Mouse (Mus musculus) left cerebral cortex, postnatal 4 days (tissue): ENCODE data around the gene Orai3. TPM values are rescaled to one million over a fixed set of nuclear protein-coding genes. Genes with fewer than 3 reads are reported as not detected.

ENCODE experiments used
- DNase-seq: peaks from one replicate; pipeline ENCODE4 v3.0.0-alpha.2; 2022
- intact Hi-C: fragments of 180-260 bp; cut with DNase I; formaldehyde crosslinking; loops from one replicate; pipeline ENCODE4 v1.15.1; 2025
- total RNA-seq, 2 experiments: library from RNA; stranded (reverse); gene quantifications; 2 replicates each; pipeline ENCODE4 v1.2.3; 2021

Gene Orai3
- total RNA-seq, 2 experiments from 2014 or later = 14.2 to 15.1 TPM

DNA sequence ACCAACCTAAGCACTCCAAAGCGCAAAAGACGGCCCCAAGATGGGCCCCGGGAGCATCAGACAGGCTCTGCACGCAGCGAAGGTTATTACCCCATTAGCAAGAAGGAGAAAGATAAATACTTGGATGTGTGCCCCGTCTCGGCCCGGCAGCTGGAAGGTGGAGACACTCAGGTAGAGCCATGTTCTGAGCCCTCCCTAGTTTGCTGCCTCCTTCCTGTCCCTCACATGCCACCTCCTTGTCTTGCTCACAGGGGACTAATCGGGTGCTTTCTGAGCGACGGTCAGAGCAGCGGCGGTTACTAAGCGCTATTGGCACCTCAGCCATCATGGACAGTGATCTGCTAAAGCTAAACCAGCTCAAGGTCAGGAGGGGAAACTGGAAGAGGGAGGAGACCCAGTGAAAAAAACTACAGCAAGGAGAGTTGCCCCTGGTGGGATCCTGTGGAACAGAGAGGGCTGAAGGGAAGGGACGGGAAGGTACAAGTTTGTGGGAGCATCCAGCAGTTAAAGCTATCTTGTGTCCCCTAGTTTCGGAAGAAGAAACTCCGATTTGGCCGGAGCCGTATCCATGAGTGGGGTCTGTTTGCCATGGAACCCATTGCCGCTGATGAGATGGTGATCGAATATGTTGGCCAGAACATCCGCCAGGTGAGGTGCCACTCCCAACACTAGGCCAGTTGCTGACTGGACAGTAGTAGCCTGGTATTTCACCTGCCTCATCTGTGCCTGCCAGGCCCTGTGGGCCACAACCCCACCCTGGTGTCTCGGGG lies 27.6 kb downstream of the Orai3 start:
- intact Hi-C loops = no loop called here
- DNase-seq = no peak

DNA sequence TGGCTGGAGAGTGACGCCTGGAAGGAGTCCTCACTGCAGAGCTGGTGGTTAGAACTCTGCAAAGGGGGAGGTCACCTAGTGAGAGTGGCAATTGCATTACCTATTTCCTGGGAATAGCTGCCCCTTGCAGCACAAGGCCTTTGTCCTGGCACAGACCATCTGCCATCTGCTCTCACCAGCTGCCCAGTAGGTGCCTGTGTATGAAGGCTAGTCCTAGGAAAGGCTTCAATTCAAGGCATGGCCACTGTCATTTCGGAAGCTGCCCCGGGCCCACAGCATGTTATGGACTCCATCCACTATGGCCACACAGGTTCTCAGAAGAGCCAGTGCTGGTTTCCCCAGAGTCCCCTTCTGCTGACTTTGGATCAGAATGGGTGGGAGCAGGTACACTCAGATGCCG lies 29.0 kb downstream of the Orai3 start:
- peak; percentile 64 for DNase-seq
- intact Hi-C loops = no loop called here

DNA sequence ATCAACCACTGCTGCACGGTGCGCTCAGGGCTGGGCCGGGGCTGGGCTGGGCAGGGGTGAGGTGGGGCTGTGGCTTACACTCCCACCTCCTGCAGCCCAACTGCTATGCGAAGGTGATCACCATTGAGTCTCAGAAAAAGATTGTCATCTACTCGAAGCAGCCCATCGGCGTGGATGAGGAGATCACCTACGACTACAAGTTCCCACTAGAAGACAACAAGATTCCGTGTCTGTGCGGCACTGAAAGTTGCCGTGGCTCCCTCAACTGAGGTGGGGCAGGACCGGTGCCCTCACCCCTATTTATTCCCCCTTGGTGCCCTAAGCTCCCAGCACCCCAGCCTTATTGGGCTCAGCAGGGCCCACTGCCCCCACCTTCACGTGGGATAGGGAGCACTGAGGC lies 29.6 kb downstream of the Orai3 start:
- intact Hi-C loops = no loop called here
- DNase-seq = no peak

DNA sequence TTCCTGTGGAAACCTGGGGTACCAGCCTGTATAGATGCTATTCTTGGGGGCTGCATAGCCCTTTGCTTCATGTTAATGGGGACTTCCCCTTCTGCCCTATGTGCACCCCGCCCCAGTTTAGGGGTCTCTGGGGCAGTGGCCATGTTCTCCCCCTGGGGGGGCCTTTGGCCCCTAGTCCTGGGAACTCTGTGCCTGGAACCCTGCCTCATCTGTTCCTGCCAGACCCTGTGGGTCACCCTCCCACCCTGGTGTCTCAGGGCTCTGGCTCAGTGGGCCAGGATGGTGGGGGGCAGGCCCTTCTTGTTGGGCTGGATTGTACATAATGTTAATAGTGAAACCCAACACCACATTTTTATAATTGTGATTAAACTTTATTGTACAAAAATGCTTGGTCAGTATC lies 30.1 kb downstream of the Orai3 start:
- no peak for DNase-seq

DNA sequence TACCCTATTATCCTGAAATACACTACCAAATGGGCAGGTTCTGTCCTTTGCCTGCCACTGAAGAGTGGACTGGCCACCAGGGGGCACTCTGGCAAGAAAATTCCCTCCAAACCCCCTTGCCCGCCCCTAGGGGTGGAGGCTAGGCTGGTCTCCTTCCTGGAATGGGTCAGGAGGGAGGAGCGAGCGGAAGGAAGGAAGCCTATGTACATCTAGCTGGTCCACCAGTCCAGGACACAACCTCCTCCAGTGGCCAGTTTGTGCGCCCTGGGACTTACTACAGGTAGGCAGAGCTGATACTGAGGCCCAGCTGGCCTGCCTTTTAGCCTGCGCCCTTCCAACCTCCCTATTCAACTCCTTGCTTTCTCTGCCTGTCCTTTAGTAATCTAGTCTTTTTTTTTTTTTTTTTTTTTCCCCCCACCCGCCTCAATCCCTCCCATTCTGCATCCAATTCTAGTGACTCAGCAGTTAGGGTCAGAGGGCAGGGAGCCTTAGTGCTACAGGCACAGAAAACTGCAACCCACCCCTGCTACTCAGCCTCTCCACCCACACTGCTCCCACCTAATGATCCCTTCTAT lies 30.9 kb downstream of the Orai3 start, which contains the start of gene Hsd3b7:
TSS of gene Hsd3b7 (plus strand) at position 170 of the 575 bp plus-strand sequence.
- DNase-seq = peak; percentile 95
- intact Hi-C loops = no loop called here

More for the DNA sequence above, 30.1 kb downstream of the Orai3 start:
- intact Hi-C loops = no loop called here

DNA sequence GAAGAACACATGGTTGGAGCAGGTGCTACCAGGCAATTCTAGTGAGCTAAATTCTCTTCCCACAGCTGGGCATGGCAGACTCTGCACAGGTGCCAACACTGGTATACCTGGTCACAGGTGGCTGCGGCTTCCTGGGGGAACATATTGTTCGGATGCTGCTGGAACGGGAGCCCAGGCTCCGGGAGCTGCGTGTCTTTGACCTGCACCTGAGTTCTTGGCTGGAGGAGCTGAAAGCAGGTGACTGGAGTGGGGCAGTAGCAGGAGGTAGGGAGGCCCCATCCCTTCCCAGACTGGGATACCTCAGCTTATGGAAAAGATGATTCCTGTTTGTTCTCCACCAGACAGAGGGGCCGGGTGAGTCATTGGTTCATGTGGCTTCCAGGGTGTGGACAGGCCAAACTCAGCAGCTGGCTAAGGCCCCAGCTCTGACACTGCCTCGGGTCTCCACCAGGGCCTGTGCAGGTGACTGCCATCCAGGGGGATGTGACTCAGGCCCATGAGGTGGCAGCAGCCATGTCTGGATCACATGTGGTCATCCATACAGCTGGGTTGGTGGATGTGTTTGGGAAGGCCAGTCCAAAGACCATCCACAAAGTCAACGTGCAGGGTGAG lies 31.5 kb downstream of the Orai3 start:
- intact Hi-C loops = no loop called here
- no peak for DNase-seq

DNA sequence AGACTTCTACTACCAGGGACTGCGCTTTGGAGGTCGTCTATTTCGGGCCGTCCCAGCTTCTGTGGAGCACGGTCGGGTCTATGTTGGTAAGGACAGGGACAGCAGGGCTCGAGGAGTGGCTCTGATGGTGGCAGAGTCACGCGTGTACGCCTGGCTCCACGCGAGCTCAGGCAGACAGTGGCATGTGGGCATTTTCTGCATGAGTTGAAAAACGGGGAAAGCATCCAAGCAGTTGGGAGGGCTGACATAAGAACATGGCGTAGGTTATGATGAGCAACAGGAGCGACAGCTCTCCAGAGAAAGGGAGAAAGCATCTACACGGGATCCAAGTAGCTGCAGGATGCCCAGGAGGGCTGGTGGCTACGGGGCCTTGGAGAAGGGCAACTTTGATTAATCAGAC lies 32.7 kb downstream of the Orai3 start:
- intact Hi-C loops = no loop called here
- no peak for DNase-seq

DNA sequence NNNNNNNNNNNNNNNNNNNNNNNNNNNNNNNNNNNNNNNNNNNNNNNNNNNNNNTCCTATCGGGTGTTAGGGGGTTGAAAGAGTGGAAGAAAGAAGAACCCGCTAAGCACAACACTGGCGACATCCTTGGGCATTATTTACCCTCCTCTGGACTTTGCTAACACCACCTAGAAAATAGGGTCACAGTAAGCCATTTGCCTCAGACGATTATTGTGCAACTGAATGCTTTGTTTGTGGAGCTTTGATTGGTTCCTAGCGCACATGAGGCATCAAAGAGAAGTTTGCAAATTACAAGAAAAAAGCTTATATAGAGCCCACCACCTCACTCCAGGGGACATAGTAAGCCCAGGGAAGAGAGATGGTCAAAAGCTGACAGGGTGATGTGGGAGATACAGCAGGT lies 39.2 kb downstream of the Orai3 start:
- intact Hi-C loops = no loop called here
- DNase-seq = no peak

DNA sequence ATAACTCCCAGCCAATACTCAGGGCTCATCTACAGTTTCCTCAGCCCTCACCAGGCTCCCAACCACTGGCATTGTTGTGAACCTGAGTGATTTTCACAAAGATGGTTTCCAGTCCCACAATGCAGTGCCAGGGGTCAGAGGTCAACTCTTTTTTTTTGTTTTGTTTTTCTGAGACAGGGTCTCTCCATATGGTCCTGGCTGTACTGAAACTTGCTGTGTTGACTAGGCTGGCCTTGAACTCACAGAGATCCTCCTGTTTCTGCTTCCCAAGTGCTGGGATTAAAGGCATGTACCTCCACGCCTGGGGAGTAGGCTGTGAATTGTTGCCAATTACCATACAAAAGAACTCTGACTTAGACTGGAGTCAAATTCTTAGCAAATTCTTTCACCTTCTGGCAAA lies 40.2 kb downstream of the Orai3 start:
- intact Hi-C loops = no loop called here

DNA sequence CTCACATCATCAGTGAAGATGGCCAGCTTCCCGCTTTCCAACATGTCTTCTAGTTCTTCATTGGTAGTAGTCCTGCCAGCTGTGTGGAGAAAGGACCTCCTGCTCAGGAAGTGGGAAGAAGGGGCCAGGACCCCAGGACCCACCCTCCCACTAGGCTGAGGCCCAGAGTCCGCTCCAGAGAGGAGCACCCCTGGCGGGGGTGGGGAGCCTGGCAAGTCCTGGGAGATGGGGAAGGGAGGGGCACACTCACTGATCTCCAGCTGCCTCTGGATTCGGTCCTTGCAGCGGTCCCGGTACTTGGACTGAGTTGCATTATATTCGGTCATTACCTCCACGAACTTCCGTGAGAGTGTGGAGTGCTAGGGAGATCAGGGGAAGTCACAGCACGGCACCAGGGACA lies 41.0 kb downstream of the Orai3 start:
- DNase-seq = no peak
- intact Hi-C loops = no loop called here

More for the DNA sequence above, 40.2 kb downstream of the Orai3 start:
- DNase-seq = no peak

DNA sequence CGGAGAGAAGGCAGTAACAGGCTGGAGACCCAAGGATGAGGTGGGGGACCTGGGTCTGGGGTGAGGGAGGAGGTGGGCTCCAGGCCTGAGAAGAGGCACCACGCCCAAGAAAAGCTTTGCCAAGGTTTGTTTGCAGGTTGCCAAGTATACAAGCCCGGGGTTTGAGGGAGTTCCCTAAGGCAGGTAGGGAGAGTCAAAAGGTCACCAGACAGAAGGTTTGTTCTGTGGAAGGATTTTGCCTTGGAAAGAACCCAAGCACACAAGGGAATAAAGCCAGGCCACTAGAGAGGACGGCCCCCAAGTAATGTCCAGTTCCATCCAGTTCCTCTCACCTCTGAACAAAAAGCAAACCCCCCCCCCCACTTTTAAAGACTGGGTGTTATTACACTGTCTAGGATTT lies 41.6 kb downstream of the Orai3 start:
- no peak for DNase-seq
- intact Hi-C loops = no loop called here

DNA sequence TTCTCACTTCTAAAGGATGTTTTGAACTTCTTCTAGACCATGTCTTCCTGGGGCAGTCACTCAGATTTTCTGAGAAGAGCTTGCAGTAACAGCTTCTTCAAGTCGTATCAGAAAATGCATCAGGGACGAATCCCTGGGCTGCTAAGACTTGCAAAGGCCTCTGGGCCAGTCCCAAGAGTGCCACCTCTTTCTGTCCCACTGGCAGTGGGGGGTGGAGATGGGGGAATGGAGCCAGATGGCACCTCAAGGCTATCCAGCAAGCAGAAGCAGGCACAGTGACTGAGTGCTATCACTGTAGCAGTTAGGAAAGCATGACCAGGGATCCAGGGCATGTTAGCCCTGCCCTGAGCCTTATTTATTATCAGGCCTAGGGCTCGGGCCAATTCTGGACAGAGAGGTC lies 42.7 kb downstream of the Orai3 start:
- DNase-seq = no peak
- intact Hi-C loops = no loop called here

DNA sequence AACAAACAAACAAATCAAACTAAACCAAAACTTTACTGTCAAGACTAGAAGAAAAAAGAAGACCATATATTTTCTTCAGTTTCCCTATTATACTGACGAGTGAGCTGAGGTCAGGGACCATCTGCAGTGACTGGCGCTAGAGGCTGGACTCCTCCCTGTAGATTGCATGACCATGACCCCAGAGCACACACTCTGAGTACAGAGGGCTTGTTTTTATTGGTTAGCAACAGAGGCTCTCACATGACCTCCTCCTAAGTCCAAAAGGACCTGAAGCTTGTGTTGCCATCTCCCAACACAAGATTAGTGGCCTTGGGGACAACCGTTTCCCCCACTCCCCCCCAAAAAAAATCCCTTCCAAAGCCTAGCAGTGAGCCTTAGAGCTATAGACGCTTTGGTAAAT lies 44.2 kb downstream of the Orai3 start:
- intact Hi-C loops = no loop called here
- no peak for DNase-seq

DNA sequence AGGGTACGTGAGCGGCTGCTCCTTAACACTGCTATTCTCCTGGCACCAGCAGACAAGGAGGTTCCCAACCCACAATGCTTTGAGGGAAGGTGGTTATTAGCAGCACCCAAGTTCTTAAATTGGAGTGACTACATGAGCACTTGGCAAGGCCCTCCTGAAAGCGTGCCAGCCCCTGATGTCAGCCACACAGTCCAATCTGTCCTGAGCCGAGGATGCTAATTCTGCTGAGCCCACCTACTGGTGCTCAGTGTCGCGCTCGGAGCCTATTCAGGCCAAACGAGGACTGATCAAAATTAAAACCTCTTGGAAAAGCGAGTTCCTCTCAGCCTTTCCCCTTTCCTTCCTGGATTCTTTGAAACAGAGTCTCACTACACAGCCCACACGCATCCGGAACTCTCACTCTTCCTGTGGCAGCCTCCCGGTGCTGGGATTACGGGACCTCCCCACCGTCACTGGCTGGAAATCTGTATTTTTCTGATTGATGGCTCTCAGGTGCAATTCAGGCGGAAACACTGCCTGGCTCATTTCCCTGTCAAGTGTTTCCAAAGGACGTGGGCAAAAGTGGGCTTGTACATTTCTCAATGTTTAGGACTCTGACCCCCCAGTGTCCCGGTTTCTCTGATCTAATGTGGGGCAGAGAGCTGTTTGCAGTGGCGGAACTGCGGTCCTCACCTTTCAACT lies 44.8 kb downstream of the Orai3 start:
- peak; percentile 84 for DNase-seq
- intact Hi-C loops = no loop called here

DNA sequence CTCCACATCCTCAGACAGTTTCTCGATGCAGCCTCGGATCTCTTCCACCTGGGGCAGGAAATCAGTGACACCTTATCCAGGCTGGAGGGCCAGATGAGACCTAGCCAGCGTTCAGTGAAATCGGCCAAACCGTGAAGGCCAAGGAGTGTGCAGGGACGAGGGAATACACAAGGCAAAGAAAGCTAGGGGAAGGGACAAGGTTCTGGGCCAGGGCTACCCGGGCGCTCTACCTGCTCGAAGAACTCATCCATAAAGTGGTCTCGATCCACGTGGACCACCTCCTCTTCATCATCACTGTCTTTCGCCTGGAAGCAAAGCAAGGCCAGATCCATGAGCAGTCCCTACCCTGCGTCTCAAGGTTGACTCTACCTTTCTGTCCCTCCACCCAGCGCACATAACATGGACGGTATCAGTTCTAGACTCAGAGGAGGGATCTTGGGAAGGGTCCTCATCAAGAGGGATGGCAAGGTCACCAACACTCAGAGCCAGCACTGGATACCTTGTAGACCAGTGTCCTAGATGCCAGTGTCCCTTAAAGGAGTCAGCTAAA lies 45.6 kb downstream of the Orai3 start:
- intact Hi-C loops = no loop called here
- DNase-seq = no peak

DNA sequence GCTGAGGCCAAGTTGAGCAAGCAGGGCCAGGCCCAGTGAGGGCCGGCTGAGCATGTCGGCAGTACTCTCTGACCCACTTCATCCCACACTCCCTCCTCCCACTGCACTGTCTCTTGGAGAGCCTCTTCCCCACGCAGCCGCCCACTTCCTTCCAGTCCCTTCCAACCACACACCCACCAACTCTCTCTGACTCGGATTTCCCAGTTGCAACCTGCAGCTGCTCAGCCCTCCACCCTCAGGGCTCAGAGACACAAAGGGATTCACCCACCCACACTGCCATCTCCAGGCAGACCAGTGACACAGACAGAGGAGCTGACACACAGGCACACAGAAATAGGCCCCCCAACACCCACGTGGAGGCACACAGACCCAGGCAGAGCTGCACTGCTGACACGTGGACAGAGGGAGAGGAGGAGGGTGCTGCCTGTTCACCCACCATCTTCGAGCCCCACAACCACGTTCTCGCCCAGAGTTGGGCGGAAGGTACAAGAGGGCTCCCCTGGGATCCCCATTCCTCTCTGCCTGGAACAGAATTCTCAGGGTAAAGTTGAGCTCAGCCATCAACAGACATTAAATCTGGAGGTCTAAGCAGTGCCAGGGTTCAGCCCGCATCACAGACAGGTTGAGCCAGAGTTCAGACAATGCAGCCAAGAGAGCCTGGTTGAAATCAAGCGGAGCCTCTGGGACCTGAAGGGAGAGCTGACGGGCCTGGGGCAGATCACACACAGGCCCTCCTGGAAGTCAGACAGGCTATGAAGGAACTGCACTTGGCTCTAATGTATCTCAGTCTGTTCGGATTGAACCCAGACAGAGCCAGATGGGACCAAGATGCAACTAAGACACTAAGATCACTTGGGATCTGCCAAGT lies 46.6 kb downstream of the Orai3 start:
- DNase-seq = peak; percentile 43
- intact Hi-C loops = no loop called here

DNA sequence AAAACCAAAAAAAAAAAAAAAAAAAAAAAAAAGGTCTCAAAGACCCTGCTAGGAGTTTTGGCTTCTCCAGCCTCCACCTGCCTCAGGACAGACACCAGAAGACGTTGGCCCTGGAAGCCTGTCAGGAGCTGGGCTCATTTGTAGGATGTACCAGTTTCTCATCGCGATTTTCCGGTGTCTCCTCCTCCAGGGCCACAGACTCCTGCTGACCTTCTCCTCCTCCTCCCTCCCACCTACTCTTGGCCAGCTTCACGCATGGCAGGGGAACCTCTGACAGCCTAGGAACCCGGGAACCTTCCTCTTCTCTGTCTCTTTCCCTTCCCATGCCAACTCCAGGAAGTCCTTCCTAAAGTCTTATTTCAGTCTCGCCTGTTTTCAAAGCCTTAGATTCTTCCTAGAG lies 47.4 kb downstream of the Orai3 start:
- DNase-seq = no peak
- intact Hi-C loops = no loop called here

DNA sequence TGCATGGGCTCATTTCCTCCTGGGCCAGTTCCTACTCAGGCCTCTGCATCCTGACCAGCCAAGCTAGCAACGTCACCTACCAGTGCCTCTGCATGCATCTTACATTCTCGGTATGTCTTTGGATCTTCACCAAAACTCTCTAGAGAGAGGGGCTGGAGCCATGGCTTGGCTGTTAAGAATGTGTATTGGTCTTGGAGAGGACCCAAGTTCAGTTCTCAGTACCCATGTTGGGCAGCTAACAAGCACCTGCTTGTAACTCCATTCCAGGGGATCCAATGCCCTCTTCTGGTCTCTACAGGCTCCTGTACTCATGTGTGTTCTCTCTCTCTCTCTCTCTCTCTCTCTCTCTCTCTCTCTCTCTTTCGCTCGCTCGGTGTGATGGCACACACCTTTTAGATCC lies 48.2 kb downstream of the Orai3 start:
- intact Hi-C loops = no loop called here
- no peak for DNase-seq

DNA sequence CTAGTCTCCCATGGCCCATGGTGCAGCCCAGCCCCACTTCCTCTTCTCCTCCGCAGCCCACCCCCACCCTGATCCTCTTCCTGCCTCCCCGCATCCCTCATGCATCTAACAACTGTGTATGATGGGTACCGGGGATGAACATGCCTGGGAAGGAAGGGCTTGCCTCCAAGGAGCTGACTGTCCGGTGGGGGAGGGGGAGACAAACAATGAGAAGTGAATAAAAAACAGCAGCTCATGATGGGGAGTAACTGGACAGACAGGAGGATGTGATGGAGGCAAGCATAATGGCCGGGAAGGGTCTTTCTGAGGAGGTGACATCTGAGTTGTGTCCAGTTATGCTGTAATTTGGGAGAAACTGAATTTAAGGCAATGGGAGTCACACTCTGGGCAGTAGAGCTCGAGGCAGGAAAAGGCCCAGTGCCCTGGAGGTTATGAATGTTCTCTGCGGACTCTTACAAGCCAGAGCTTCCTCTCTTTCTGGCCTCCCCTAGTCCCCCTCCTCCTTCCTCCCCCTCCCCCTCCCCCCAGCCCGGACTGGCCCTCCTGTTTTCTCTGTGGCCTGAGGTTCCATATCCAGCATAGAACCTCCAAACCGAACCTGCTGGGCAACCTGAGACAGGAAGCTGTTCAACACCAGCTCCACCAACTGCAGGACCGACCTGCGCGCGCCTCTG lies 51.4 kb downstream of the Orai3 start:
- intact Hi-C loops = no loop called here
- DNase-seq = no peak

DNA sequence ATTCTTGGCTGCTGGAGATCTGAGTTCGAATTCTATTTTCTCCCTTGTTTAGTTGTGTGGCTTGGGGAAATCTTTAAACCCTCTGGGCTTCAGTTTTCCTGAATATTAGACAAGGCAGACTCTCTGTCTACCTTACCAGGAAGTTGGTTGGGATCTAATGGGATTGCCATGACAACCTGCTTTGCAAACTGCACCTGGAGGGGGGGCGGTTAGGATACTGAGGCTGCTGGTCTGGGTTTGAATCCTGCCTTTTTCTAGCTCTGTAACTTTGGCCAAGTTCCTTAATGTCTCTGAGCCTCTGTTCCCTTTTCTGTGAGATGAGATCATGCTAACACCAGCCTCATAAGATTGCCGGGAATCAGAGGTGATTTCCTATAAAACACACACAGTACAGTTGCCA lies 52.9 kb downstream of the Orai3 start:
- no peak for DNase-seq
- intact Hi-C loops = no loop called here
